Mouse (Mus musculus) R1 (cell line): Measurements from ENCODE around the gene Gm3448.
A peak's percentile ranks its signal among the peaks of the same experiment; 100 is the strongest.
"Not testable (repeated sequence)": the region's sequence is repeated elsewhere in the genome, so short reads cannot be mapped to it uniquely, and the experiment has no call there.

ENCODE experiments used
- DNase-seq: peaks from one replicate; pipeline ENCODE4 v3.0.0-alpha.2; 2018; ENCODE audit warnings: low read depth, low spot score

Gene Gm3448

DNA sequence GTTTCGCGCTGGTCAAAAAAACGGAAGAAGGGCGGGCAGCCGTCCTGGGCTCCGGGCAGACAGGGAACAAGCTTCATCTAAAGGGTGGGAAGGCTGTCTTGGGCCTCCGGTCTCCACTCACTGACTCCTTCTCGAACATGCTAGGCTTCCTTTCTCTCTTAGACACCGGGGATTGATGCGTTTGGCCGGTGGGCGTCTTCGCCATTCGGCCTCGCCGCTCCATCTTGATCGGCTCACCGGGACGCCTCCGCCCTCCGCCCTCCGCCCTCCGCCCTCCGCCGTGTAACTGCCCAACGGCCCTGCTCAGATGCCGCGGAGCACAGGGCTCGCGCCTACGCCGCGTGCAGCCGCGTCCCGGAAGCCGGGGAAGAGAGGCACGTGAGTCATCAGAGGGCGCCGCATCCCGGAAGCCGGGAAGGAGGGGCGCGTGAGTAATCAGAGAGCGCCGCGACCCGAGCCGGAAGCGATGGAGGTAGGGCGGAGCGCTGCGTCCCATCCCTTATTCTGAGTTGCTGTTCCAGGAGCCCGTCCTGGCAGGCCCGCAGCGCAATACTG, at the start of gene Gm3448, which contains the start of the genes Ermard and Tcte3:
Gene Gm3448, minus strand, starts transcription at position 363 of the 555 bp plus-strand sequence.
Gene Ermard, plus strand, starts transcription at position 34 of the 555 bp plus-strand sequence.
Gene Tcte3, minus strand, starts transcription at position 314 of the 555 bp plus-strand sequence.
- DNase-seq = not testable (repeated sequence)

DNA sequence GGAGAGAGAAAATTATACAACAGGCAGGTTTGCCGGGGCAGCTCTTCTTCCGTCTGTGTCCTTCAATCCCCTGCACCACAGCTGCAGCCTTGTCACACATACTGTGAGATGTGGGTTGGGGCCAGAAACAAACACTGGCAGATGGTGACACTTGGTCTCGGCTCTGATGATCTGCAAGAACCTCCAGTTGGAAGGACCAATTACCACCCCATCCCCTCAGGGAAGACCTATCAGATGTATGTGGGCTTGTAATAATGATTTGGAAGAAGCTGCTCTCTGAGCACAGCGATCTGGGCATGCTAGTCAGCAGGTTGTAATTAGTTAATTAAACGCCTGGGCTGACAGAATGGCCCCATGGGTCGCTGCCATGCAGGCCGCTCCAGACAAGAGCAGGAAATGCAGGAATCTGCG, 47.3 kb upstream of the Gm3448 start:
- DNase-seq = no peak

- DNase-seq = peak; percentile 36
Measured at GRCm38 (mm10) chr17:15088166-15088565, 46.8 kb upstream of the Gm3448 start.

DNA sequence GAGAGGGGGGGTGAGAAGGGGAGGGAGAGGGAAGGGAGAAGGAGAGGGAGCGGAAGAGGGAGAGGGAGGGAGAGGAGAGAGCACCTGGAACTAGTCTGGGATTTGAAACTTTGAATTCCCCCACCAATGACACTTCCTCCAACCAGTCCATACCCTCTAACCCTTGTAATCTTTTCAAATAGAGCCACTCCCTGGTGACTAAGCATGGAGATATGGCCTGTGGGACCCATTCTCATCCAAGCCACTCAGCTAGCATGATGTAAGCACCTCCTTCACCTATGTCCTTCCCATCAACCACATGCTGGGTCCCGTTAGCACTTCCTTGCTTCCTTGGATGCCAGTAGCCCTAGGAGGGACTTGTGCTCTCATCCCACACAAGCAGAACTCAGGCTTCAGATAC, 43.7 kb upstream of the Gm3448 start:
- peak; percentile 42 for DNase-seq

DNA sequence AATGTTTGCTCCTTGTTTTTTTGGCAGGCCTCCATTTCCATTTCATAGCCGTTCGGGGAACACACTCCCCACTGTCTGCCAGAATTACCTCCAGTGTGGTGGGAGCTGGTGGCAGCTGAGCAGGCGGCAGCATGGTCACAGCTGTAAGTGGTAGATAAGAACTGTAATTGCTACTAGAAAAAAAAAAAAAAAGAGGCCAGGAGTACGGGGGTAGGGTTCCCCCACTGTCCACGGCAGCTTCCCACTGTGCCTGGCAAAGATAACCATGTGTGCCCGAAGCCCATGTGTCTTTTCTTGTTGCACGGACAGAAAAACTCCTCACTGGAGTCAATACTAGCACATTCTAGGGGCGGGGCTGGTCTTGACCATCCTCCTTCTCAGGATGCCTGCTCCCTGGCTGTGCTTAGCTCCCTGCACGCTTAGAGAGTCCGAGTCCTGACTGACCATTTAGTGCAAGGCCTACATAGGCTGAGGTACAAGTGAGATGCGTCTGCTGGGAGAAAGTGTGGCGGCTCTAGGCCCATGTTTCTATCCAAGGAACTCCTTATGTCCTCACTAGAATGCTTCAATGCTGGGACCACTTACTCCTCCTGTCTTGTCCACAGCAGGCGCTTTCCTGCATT, 43.0 kb upstream of the Gm3448 start:
- DNase-seq = no peak

DNA sequence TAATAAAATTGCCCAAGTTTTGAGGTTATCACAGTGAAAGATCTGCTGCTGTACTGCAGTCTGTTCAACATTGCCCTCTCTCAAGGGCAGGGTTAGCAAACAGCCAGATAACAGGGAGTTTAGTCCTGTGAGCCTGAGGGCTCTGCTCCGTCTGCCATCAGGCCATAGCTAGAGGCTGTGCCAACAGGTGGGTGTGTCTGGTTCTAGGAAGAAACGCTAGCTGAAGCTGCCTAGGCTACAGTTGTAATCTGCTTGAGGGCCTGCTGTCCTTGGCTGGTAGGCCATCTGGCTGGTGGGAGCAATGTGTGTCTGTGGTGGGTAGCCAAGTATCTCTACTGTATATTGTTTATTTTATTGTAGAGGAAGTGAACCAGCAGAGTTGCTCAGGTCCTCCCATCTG, 36.2 kb upstream of the Gm3448 start:
- no peak for DNase-seq

GRCm38 (mm10) chr17:15075033-15075432, 33.7 kb upstream of the Gm3448 start:
- DNase-seq = peak; percentile 9

- DNase-seq = no peak
Measured at GRCm38 (mm10) chr17:15072211-15072610, 30.9 kb upstream of the Gm3448 start.

DNA sequence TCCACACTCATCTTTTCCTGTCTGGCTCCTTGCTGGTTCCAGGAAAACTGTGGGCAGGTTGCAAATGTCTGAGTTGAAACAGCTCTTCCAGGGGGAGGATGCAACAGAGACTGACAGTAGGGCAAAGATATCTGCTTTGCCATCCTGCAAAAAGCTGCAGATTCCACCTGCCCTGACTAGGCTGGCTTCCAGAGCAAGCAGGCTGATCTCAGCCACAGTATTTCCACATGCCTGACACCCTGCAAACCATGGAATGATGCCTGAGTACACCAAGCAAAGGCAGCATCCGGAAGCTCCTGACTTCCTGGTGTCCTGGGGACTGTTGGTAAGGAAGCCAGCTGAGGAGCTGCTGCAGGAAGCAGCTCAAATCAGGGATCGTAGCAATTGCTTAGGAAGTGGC, 27.8 kb upstream of the Gm3448 start:
- DNase-seq = no peak

DNA sequence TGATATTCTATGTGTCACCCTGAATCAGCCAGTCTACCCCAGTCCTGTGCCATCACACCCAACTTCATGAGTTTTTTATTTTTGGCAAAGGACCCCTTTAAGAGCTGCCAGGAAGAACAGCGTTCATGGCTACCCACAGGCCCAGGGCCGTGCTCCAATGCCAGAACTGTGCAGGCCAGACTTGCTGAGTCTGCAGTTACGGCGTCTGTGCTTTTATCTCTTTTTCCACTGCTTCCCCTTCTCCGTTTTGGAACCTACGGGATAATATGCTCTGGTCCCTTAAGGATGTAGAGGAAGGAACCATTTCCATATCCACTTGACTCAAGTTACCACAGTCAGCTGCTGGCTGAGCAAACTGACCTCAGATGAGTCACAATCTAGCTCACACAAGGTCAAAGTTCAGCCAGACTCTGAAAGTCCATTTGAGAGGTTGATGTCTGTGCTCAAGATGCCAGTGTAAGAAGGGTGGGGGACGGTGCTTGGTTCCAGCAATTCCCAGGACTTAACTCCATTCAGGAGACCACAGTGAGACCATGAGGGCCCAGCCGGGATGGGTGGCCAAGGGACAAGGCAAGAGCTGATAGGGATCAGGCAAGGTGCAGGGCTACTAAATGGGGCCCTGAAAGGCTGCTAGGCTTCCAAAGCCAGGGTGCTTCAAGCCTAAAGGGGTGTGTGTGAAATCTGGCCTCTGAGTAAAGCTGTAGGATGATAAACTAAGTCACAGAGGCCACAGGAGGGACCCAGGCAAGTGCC, 26.9 kb upstream of the Gm3448 start:
- DNase-seq = no peak

DNA sequence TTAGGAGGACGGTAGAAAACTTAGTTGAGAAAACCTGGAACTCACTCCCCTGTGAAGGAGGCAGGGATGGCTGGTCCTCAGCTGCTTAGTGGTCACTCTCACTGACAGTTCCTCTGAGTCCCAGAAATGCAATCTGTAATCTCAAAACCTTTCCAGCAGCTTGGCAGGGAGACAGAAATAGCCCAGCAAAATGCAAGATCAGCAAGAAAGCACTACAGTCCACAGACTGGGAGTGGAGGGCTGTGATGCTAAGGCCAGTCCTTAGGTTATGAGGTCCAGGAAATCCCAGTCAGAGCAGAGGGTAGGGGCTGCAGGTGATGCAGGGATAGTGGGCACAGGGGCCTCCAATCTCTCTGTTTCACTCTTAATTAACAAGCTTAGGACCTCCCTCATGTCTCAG, 25.6 kb upstream of the Gm3448 start:
- no peak for DNase-seq

GRCm38 (mm10) chr17:15066066-15066465, 24.7 kb upstream of the Gm3448 start:
- peak; percentile 64 for DNase-seq

DNA sequence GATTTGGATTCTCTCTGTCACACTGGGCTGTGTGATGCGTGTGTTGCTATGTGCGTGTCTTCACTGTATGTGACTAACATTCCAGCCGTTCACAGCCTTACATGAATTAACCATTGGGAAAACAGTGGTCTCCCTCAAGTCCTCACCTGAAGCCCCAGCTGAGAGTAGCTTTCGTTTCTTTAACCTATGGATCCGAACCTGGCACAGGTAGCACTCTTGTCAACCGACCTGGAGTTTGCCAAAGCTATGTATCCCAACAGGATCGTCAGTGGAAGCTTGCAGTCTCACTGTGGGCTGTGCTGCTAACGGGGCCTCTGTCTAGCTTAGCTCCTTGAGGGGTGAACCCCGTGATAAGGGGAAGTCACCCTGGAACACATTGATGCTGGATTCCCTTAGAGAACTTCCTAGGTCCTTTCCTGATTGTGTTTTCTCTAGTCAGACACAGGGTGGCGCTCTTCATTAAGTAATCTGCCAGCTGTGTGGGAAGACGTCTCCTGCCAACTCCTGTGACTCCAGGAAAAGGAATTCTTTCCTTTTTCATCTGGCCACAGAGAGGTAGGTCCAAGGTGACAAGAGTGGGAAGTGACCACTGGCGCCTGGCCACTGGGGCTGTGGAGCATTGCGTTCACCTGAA, 24.2 kb upstream of the Gm3448 start:
- DNase-seq = peak; percentile 81

DNA sequence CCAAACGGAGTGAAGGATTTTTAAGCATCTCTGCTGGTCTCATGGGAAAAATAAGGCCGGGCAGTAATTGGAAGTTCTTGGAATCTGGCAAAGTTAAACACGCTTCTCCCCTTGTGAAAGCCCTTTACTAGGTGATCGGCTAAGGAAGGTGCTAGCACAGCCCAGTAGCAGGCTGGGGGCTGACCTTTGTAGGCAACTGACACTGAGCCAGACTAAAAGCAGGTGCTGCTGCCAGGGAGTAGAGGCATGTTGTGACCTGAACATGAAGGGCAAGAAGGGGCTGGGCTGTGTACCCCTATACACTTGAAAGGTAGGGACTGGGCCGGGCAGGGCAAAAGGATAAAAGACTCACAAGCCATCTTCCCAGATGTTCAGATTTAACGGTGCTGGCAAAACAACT, 19.0 kb upstream of the Gm3448 start:
- DNase-seq = no peak

GRCm38 (mm10) chr17:15059646-15060045, 18.3 kb upstream of the Gm3448 start:
- DNase-seq = peak; percentile 20

- no peak for DNase-seq
Measured at GRCm38 (mm10) chr17:15058161-15058591, 16.8 kb upstream of the Gm3448 start.

GRCm38 (mm10) chr17:15055925-15056324, 14.6 kb upstream of the Gm3448 start:
- DNase-seq = no peak

DNA sequence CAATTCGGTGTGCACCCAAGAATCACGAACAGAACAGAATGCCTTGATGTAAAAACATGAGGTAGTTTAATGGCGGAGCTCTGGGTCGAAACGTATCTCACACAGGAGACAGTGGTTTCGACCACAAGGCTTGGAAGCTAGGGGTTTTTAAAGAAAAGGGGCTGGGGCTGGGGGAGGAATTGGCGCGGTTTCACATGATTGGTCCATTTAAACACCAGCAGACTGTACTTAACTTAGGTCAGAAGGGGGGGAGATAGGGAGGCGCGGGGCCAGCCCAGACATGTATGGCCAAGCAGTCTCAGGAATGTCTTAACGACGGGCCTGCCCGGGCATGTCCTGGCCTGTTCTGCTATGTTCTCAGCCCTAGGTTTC, 12.5 kb upstream of the Gm3448 start:
- not testable (repeated sequence) for DNase-seq

DNA sequence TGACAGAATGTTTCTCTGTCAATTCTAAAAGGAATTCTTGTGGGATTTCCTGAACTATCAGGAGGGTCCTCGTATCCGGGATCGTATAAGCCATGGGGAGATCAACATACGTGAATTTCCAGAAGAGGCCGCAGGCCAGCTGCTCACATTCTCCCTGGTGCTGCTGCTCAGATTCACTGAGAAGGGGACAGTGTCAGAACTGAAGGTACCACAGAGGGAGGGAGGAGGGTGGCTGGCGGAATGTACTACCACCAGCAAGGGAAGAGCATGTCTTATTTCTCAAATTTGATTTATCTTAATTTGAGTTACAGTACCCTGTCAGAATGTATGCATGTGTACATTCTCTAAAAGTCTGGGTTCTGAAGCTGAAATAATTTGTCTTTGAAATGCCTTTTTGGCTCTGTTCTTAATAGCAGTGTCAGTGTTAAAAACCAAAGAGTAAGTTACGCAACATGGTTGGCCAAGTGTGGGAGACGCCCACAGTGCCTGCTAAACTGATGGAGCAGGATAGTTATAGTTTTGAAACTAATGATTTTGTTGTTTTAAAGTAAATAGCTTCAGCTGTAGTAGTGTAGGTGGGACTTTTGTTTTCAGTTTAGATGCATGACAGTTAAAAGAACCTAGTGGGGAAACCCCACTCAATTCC, 12.0 kb upstream of the Gm3448 start:
- not testable (repeated sequence) for DNase-seq

- DNase-seq = peak; percentile 67
Measured at GRCm38 (mm10) chr17:15052766-15053165, 11.4 kb upstream of the Gm3448 start.

- DNase-seq = not testable (repeated sequence)
Measured at GRCm38 (mm10) chr17:15050338-15050737, 9.0 kb upstream of the Gm3448 start.

DNA sequence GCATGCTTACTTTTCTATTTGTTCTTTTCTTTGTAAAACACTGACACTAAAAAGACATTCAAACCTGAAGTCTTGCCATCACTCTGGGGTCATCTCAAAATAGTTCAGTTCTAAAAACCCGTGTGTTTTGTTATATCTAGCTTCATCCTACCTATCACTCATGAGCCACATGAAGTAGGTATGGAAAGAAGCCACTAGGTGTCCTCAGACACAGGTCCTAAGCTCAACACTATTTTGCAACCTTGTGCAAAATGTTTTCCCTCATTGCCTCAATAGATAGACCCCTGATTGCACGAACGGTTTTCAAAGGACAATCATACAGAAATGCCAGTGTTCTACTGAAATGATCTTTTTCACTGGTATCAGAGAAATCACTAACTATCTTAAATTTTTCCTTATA, 882 bp downstream of the Gm3448 start:
- not testable (repeated sequence) for DNase-seq
